Mouse (Mus musculus): ENCODE measurements around the gene Rps6kl1.

- no peak for TF ChIP-seq CTCF (conservative IDR thresholded peaks at IDR 0.05 in 1 of 2, IDR thresholded peaks at IDR 0.05 in 1 of 2; ENCODE audit: low read depth in 2 of 2, low read length in 2 of 2)
- no peak for TF ChIP-seq USF1 (IDR thresholded peaks at IDR 0.05; ENCODE audit: low read depth, low read length)
- TF ChIP-seq POLR2AphosphoS2 (IDR thresholded peaks at IDR 0.05; ENCODE audit: low read depth, low read length), result 0 out of 2 replicates have a peak, but pooled peaks have one; percentile 52
- peak; percentile 53 for TF ChIP-seq ELF1 (IDR thresholded peaks at IDR 0.05; ENCODE audit: low read depth, low read length)
- TF ChIP-seq UBTF (IDR thresholded peaks at IDR 0.05; ENCODE audit: low read depth, low read length), result no peak
These were observed 44.8 kb downstream of the Rps6kl1 start for GRCm38 (mm10) chr12:85106292-85106691.
